Mouse (Mus musculus) hindbrain, embryonic 16.5 days (tissue): ENCODE measurements around the gene Tbc1d15. TPM values are rescaled to one million over a fixed set of nuclear protein-coding genes. Genes with fewer than 3 reads are reported as not detected.

Experiments used
- ATAC-seq: fragments of 200-750 bp; cut with Nextera tagmentation; 2 replicates; pipeline ENCODE4 v1.8.0; 2017; ENCODE audit warnings: moderate TSS enrichment, moderate library complexity
- H3K27ac ChIP-seq: fragments of 300-500 bp; sonication (generic); 2 replicates; pipeline ENCODE4 v1.5.1; 2014; ENCODE audit warnings: low read depth, mild to moderate bottlenecking, control low read depth, low read length, moderate library complexity
- H3K27me3 ChIP-seq: fragments of 300-500 bp; sonication (generic); replicated peaks from 2 replicates; pipeline ENCODE4 v1.6.1; 2014; ENCODE audit warnings: low read length; ENCODE audit not compliant: control insufficient read depth, insufficient read depth
- H3K36me3 ChIP-seq: fragments of 300-500 bp; sonication (generic); 2 replicates; pipeline ENCODE4 v1.6.1; 2014; ENCODE audit warnings: mild to moderate bottlenecking, low read length, moderate library complexity, mixed read lengths; ENCODE audit not compliant: control insufficient read depth, insufficient read depth
- H3K4me1 ChIP-seq: fragments of 300-500 bp; sonication (generic); 2 replicates; pipeline ENCODE4 v1.6.1; 2014; ENCODE audit warnings: low read depth, low read length; ENCODE audit not compliant: control insufficient read depth, insufficient read depth
- H3K4me2 ChIP-seq: fragments of 300-500 bp; sonication (generic); 2 replicates; pipeline ENCODE4 v1.6.1; 2014; ENCODE audit warnings: mild to moderate bottlenecking, low read length, control low read depth, moderate library complexity
- H3K4me3 ChIP-seq: fragments of 300-500 bp; sonication (generic); 2 replicates; pipeline ENCODE4 v1.5.1; 2014; ENCODE audit warnings: mild to moderate bottlenecking, low read length, control low read depth, moderate library complexity
- H3K9ac ChIP-seq: fragments of 300-500 bp; sonication (generic); 2 replicates; pipeline ENCODE4 v1.6.1; 2014; ENCODE audit warnings: low read depth, mild to moderate bottlenecking, control low read depth, low read length, moderate library complexity
- H3K9me3 ChIP-seq: fragments of 300-500 bp; sonication (generic); 2 replicates; pipeline ENCODE4 v1.6.1; 2014; ENCODE audit warnings: mild to moderate bottlenecking, low read length, moderate library complexity; ENCODE audit not compliant: control insufficient read depth
- WGBS: fragments of 180-500 bp; shearing (Covaris S2); extraction: QIAGEN DNeasy Blood & Tissue Kit; methylation state at CpG from one replicate; pipeline ENCODE4 v1.1.7; 2014; 5-methylcytosine and 5-hydroxymethylcytosine counted together
- polyA plus RNA-seq: library from polyadenylated mRNA; unstranded; fragments of >200 nt; fragmentation: Nextera tagmentation; extraction: Ambion mirVana; gene quantifications from 2 replicates; pipeline ENCODE4 v1.2.1, GENCODE M21; 2015

The Tbc1d15 gene
- 26.9 and 28.6 TPM in 2 replicates for polyA plus RNA-seq

GRCm38 (mm10) chr10:115251088-115251934 is at the start of gene Tbc1d15:
Gene Tbc1d15, minus strand, starts transcription at chr10:115251467.
- H3K36me3 ChIP-seq: no peaks in the 10 kb centered on the region
- under 1% methylated on average over 59 of the region's 67 CpGs for WGBS
- peaks cover 16% of the 10 kb centered on the region for H3K4me1 ChIP-seq
- H3K9ac ChIP-seq: peak within 1 kb of the TSS; percentile 92
- H3K27me3 ChIP-seq: no peaks in the 10 kb centered on the region
- peak within 1 kb of the TSS; percentile 96 for H3K4me3 ChIP-seq
- H3K9me3 ChIP-seq: no peaks in the 10 kb centered on the region
- peak; percentile 98 for ATAC-seq
- H3K27ac ChIP-seq: peak within 1 kb of the TSS; percentile 68; the same call in 1 of the 2 replicates
- peak within 1 kb of the TSS; percentile 75 for H3K4me2 ChIP-seq

- Histone ChIP-seq H3K9me3 (no peaks in the 10 kb centered on the region), H3K4me3 (no peak overlapping the region), H3K27me3 (no peaks in the 10 kb centered on the region), H3K9ac (no peak overlapping the region), H3K4me1 (no peaks in the 10 kb centered on the region), H3K27ac (no peak overlapping the region), H3K4me2 (no peak overlapping the region), H3K36me3 (peaks cover 19% of the 10 kb centered on the region)
- ATAC-seq: no peak
- WGBS: 96% methylated on average over 4 of the region's 4 CpGs
Observed at GRCm38 (mm10) chr10:115298683-115299082, 47.4 kb upstream of the Tbc1d15 start.

- Histone ChIP-seq H3K4me1 (no peaks in the 10 kb centered on the region), H3K9ac (no peak overlapping the region), H3K4me3 (no peak overlapping the region), H3K36me3 (peaks cover 25% of the 10 kb centered on the region), H3K9me3 (no peaks in the 10 kb centered on the region), H3K27ac (no peak overlapping the region), H3K4me2 (no peak overlapping the region), H3K27me3 (no peaks in the 10 kb centered on the region)
- no peak for ATAC-seq
- WGBS: 93% methylated on average over 5 of the region's 5 CpGs
Observed at GRCm38 (mm10) chr10:115297582-115297981, 46.3 kb upstream of the Tbc1d15 start.

GRCm38 (mm10) chr10:115296401-115296935 is 45.2 kb upstream of the Tbc1d15 start:
- Histone ChIP-seq H3K36me3 (peaks cover 28% of the 10 kb centered on the region), H3K4me1 (no peaks in the 10 kb centered on the region), H3K4me2 (no peak overlapping the region), H3K27me3 (no peaks in the 10 kb centered on the region), H3K4me3 (no peak overlapping the region), H3K9ac (no peak overlapping the region), H3K27ac (no peak overlapping the region), H3K9me3 (no peaks in the 10 kb centered on the region)
- no peak for ATAC-seq
- 84% methylated on average over 9 of the region's 9 CpGs for WGBS

- no peak overlapping the region for H3K27ac ChIP-seq
Observed at GRCm38 (mm10) chr10:115295162-115295561, 43.9 kb upstream of the Tbc1d15 start.

GRCm38 (mm10) chr10:115294715-115295114 is 43.4 kb upstream of the Tbc1d15 start:
- ATAC-seq: no peak
- Histone ChIP-seq H3K27me3 (no peaks in the 10 kb centered on the region), H3K4me1 (no peaks in the 10 kb centered on the region), H3K4me3 (no peak overlapping the region), H3K36me3 (peaks cover 23% of the 10 kb centered on the region), H3K9me3 (no peaks in the 10 kb centered on the region), H3K4me2 (no peak overlapping the region), H3K27ac (no peak overlapping the region), H3K9ac (no peak overlapping the region)
- 79% methylated on average over 7 of the region's 7 CpGs for WGBS

More at GRCm38 (mm10) chr10:115295162-115295561, 43.9 kb upstream of the Tbc1d15 start:
- no peak overlapping the region for H3K4me2 ChIP-seq
- no peaks in the 10 kb centered on the region for H3K4me1 ChIP-seq
- ATAC-seq: no peak
- WGBS: 89% methylated on average over 3 of the region's 3 CpGs
- no peak overlapping the region for H3K4me3 ChIP-seq
- H3K27me3 ChIP-seq: no peaks in the 10 kb centered on the region
- H3K9ac ChIP-seq: no peak overlapping the region
- peaks cover 26% of the 10 kb centered on the region for H3K36me3 ChIP-seq
- no peaks in the 10 kb centered on the region for H3K9me3 ChIP-seq

- ATAC-seq: no peak
- Histone ChIP-seq H3K9me3 (no peaks in the 10 kb centered on the region), H3K27ac (no peak overlapping the region), H3K9ac (no peak overlapping the region), H3K4me1 (no peaks in the 10 kb centered on the region), H3K36me3 (peaks cover 25% of the 10 kb centered on the region), H3K4me2 (no peak overlapping the region), H3K27me3 (no peaks in the 10 kb centered on the region), H3K4me3 (no peak overlapping the region)
- WGBS: 94% methylated on average over 7 of the region's 7 CpGs
Observed at GRCm38 (mm10) chr10:115293946-115294345, 42.7 kb upstream of the Tbc1d15 start.

GRCm38 (mm10) chr10:115290671-115291070 is 39.4 kb upstream of the Tbc1d15 start:
- Histone ChIP-seq H3K4me3 (no peak overlapping the region), H3K9ac (no peak overlapping the region), H3K27ac (no peak overlapping the region), H3K27me3 (no peaks in the 10 kb centered on the region), H3K9me3 (no peaks in the 10 kb centered on the region), H3K36me3 (peaks cover 41% of the 10 kb centered on the region), H3K4me2 (no peak overlapping the region), H3K4me1 (no peaks in the 10 kb centered on the region)
- WGBS: 94% methylated on average over 9 of the region's 9 CpGs
- no peak for ATAC-seq

GRCm38 (mm10) chr10:115288856-115289255 is 37.6 kb upstream of the Tbc1d15 start:
- Histone ChIP-seq H3K4me2 (no peak overlapping the region), H3K27ac (no peak overlapping the region), H3K27me3 (no peaks in the 10 kb centered on the region), H3K9ac (no peak overlapping the region), H3K36me3 (peaks cover 35% of the 10 kb centered on the region), H3K9me3 (no peaks in the 10 kb centered on the region), H3K4me1 (no peaks in the 10 kb centered on the region), H3K4me3 (no peak overlapping the region)
- WGBS: 96% methylated on average over 8 of the region's 8 CpGs
- ATAC-seq: no peak
